Mouse (Mus musculus): ENCODE data around the gene Sco1. TPM values are rescaled to one million over a fixed set of nuclear protein-coding genes. Genes with fewer than 3 reads are reported as not detected.
A peak's percentile ranks its signal among the peaks of the same experiment; 100 is the strongest.
"Not testable (repeated sequence)": the region's sequence is repeated elsewhere in the genome, so short reads cannot be mapped to it uniquely, and the experiment has no call there.

Sco1 gene
- 25.6 and 29.5 TPM in 2 replicates for total RNA-seq (2017)

DNA sequence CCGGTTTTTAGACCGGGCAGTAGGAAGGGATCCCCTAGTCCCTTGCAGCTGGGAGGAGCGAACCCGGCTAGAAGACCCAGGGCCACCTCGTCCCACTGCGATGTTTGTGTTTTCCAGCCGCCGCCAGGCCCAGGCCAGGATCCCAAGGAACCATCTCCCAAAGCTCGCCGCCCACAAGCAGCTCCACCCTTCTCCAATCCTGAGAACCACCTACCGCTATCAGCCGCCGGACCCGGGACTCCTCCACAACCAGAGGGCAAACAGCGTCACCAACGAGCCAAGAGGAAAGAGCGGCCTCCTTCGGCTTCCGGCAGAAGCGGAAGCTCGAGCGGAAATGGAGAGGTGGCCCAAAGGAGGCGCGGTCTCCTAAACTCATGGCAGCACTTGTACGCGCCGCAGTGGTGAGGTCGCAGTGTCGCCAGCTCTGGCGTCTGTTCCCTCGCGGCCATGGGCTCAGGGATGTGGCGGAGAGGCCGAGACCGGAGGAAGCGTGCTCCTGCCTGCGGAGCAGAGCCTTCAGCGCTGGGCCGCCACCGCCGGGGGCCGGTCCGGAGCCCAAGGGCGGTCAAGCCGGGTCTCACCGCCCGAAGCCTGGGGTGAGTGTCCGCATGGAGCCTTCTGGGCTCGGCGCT, at the start of gene Sco1, which contains the start of gene Adprm:
TSS of gene Sco1 (plus strand) at position 350 of the 632 bp plus-strand sequence.
TSS of gene Adprm (minus strand) at position 274 of the 632 bp plus-strand sequence.
- ATAC-seq (replicated peaks in 1 of 2; ENCODE audit: insufficient read depth in 1 of 2, low FRiP score in 2 of 2, low TSS enrichment in 1 of 2, low read depth in 1 of 2, poor library complexity in 2 of 2, severe bottlenecking in 2 of 2) = peak; percentile 99

GRCm38 (mm10) chr11:67002911-67003310, 49.6 kb upstream of the Sco1 start:
- no peak for ATAC-seq (replicated peaks in 1 of 2; ENCODE audit: insufficient read depth in 1 of 2, low FRiP score in 2 of 2, low TSS enrichment in 1 of 2, low read depth in 1 of 2, poor library complexity in 2 of 2, severe bottlenecking in 2 of 2)

GRCm38 (mm10) chr11:67007961-67008360, 44.5 kb upstream of the Sco1 start:
- no peak for ATAC-seq (replicated peaks in 1 of 2; ENCODE audit: insufficient read depth in 1 of 2, low FRiP score in 2 of 2, low TSS enrichment in 1 of 2, low read depth in 1 of 2, poor library complexity in 2 of 2, severe bottlenecking in 2 of 2)

- ATAC-seq (replicated peaks in 1 of 2; ENCODE audit: insufficient read depth in 1 of 2, low FRiP score in 2 of 2, low TSS enrichment in 1 of 2, low read depth in 1 of 2, poor library complexity in 2 of 2, severe bottlenecking in 2 of 2) = no peak
Measured at GRCm38 (mm10) chr11:67008528-67008927, 43.9 kb upstream of the Sco1 start.

DNA sequence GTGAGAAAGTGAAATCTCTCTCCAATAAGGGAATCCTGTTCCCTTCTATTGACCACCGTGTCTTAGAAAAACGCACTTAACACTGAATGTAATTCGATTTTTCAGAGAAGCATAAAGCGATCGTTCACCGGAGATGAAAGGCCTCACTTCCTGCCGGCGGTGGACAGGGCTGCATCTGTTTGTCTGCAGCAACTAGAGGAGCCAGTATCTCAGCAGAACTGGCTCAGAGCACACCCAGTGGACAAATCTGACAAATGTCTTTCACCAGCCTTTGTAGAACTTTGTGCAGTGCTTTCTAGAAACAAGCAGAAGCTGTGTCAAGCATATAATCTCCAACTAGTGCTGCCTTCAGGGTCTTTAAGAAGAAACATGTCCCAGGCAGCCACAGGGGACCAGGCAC, 42.0 kb upstream of the Sco1 start:
- ATAC-seq (replicated peaks in 1 of 2; ENCODE audit: insufficient read depth in 1 of 2, low FRiP score in 2 of 2, low TSS enrichment in 1 of 2, low read depth in 1 of 2, poor library complexity in 2 of 2, severe bottlenecking in 2 of 2) = peak in 1 of 2 experiments; percentile 73; a peak in 2 of 4 replicates

GRCm38 (mm10) chr11:67011635-67012034, 40.8 kb upstream of the Sco1 start:
- no peak for ATAC-seq (replicated peaks in 1 of 2; ENCODE audit: insufficient read depth in 1 of 2, low FRiP score in 2 of 2, low TSS enrichment in 1 of 2, low read depth in 1 of 2, poor library complexity in 2 of 2, severe bottlenecking in 2 of 2)

DNA sequence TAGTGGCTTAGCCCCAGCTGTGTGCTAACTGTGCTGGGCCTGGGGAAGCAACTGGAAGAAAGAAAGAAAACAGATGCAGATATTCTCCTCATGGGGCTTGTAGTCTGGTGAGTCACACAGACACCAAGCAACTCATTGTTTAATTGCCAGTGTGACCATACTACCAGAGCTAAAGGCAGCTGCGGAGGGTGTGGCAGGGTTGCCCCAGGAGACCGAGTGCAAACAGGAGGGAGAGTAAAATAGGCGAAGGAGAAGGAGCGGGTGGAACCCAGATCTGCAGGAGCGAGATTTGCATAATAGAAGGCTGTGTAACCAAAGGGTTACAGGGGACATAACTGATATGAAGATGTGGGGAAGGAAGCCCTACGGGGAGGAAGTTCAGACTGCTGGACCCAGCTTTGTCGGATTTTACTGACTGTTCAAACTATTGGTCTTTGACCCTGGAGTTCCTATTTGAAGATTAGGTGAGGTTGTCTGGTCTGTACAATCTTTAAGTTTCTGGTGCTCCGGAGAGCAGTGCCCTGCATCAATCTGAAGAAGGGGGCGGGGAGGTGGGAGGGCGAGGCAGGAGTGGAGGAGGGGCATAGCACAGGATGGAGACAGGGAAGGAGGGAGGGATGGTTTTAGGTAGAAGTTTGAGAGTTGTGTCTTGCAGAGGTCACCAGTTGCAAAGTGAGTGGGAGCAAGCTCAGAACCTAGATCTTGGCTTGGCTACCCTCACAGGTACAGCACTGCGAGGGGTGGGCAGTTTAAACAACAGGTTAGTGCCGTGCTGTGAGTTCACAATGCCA, 34.5 kb upstream of the Sco1 start:
- ATAC-seq (replicated peaks in 1 of 2; ENCODE audit: insufficient read depth in 1 of 2, low FRiP score in 2 of 2, low TSS enrichment in 1 of 2, low read depth in 1 of 2, poor library complexity in 2 of 2, severe bottlenecking in 2 of 2) = no peak

DNA sequence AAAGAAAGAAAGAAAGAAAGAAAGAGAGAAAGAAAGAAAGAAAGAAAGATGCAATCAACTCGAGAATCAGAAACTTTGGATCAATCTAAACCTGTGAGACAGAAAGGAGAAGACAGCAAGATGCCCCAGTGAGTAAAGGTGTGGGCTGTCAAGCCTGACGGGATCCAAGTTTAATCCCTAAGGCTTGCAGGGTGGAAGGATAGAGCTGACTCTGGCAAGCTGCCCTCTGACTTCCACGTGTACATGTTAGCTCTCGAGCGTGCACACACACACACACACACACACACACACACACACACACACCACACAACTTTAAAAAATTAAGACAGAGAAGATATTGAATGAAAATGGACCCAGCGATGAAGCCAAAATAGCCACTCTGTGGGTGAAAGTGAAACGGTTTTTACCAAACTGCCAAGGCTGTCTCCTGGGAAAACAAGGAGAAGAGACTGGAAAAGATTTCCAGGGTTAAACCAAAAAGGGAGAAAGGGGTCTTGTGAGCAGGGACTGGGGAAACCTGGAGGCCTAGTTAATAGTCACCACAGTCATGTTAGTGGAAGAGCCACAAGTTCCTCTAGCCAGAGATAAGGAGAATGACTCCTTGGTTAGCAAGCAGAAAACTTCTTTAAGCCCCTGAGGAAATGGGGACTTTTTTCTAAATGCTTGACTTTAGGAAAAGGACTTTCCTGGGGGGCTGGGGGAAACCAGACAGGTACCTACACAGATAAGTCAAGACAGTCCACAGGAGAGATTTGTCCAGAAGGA, 32.6 kb upstream of the Sco1 start:
- ATAC-seq (replicated peaks in 1 of 2; ENCODE audit: insufficient read depth in 1 of 2, low FRiP score in 2 of 2, low TSS enrichment in 1 of 2, low read depth in 1 of 2, poor library complexity in 2 of 2, severe bottlenecking in 2 of 2) = no peak

DNA sequence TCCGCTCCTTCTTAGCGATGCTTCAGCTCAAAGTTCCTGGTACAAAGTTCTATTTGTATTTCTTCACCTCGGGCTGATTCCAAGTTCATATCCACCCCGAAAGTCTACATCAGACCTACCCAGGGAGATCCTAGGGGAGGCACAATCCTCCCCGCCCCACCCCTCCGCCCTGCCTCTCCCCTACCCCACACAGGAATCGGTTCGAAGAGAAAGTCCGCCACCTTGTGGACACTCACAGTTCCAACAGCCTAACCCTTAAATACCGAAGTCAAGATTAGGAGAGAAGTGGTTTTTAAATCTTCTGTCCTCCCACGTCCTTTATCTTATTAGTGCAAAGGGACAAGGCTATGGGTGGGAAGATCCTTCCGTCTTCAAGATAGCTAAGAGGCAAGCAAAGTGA, 31.5 kb upstream of the Sco1 start:
- ATAC-seq (replicated peaks in 1 of 2; ENCODE audit: insufficient read depth in 1 of 2, low FRiP score in 2 of 2, low TSS enrichment in 1 of 2, low read depth in 1 of 2, poor library complexity in 2 of 2, severe bottlenecking in 2 of 2) = peak; percentile 30 to 40; a peak in 1 of 4 replicates

DNA sequence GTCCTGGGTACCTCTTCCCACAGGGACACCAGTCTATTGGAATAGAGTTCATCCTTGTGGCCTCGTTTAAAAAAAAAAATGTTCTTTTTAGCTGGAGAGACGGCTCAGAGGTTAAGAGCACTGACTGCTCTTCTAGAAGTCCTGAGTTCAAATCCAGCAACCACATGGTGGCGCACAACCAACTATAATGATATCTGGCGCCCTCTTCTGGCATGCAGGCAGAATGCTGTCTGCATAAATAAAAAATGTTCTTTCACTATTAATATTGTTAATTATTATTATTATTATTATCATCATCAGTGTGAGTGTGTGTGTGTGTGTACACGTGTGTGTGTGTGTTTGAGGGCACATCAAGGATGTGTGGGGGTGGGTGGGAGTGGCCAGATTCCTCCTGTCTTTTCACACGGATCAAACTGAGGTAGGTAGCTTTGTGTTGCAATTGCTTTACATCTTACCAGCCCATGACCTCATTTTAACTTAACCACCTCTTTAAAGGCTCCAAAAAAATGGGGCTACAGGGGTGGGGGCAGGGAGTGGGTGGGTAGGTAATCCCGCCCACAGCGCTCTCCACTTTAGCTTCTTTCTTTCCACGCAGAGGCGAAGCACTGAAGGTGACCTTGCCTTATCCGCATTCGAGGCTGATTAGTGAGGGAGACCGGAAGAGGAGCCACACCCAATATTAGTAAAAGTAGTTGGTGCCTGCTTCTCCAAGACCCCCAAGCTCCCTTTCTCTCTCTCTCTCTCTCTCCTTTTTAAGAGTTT, 29.9 kb upstream of the Sco1 start:
- no peak for ATAC-seq (replicated peaks in 1 of 2; ENCODE audit: insufficient read depth in 1 of 2, low FRiP score in 2 of 2, low TSS enrichment in 1 of 2, low read depth in 1 of 2, poor library complexity in 2 of 2, severe bottlenecking in 2 of 2)

DNA sequence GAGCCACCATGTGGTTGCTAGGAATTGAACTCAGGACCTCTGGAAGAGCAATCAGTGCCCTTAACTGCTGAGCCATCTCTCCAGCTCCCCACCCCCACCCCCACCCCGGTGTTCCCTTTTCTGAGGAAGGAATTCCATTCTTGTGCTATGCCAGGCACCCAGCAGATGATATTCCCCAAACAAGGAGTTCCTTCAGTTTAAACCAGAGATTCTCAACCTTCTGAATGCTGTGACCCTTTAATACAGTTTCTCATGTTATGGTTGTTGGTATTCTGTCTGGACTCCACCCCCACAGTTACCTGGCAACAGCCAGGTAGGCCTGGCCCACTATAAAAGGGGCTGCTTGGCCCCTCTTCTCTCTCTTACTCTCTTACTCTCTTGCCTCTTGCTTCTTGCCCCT, 29.3 kb upstream of the Sco1 start:
- ATAC-seq (replicated peaks in 1 of 2; ENCODE audit: insufficient read depth in 1 of 2, low FRiP score in 2 of 2, low TSS enrichment in 1 of 2, low read depth in 1 of 2, poor library complexity in 2 of 2, severe bottlenecking in 2 of 2) = not testable (repeated sequence)

DNA sequence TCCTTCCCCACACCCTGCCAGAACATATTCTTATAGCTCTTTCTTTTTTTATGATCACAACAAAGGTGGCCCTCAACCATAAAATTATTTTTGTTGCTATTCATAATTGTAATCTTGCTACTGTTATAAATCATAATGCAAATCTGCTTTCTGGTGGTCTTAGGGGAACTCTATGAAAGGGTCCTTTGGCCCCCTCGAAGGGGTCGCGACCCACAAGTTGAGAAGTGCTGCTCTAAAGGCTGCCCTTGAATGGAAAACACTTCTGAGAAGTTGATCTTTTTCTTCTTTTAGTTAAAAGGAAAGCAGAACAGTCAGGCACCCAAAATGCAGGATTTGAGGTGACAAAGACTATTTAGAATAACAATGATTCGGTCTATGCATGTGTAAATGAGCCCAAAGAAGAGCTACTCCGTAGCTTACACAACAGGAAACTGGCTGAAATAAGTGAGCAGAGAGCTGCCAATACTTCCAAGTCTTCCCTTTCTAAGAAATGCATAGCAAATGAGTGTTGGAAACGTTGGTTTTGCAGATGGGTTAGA, 28.6 kb upstream of the Sco1 start:
- ATAC-seq (replicated peaks in 1 of 2; ENCODE audit: insufficient read depth in 1 of 2, low FRiP score in 2 of 2, low TSS enrichment in 1 of 2, low read depth in 1 of 2, poor library complexity in 2 of 2, severe bottlenecking in 2 of 2) = no peak

- peak; percentile 97 to 99 for ATAC-seq (replicated peaks in 1 of 2; ENCODE audit: insufficient read depth in 1 of 2, low FRiP score in 2 of 2, low TSS enrichment in 1 of 2, low read depth in 1 of 2, poor library complexity in 2 of 2, severe bottlenecking in 2 of 2)
Measured at GRCm38 (mm10) chr11:67024867-67025477, 27.5 kb upstream of the Sco1 start, which contains the start of gene Tmem220. Gene Tmem220 (plus strand): TSS chr11:67025154.

DNA sequence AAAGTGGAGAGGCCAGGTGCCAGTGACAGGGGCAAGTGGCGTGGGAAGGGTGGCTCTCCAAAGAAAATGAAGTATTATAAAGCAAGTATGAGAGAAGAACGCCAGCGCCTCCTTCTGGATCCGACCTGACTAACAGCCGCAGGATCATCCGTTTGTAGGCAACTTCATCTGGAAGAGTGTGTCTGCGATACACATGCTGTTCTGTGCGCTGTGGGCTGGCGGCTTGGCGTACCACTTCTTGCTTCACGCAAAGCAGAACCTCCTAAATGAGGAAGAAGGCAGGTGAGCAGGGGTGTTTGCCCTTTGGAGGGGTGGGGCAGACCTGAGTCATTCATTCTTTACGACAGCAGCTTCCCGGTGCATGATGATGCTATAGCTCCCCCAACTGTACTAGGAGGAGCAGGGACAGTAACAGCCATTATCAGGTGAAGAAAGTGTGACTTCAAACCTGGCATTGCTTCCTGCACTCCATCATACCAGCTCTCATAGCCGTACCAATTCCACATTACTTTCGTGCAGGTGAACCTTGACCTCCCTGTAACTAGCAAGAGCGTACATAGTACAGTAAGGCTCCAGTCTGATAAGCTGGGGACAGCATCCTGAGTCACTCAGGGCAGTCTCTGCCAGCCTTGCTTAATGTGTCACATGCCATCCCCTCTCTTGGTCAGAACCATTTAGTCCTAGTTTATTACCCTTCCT, 21.4 kb upstream of the Sco1 start:
- ATAC-seq (replicated peaks in 1 of 2; ENCODE audit: insufficient read depth in 1 of 2, low FRiP score in 2 of 2, low TSS enrichment in 1 of 2, low read depth in 1 of 2, poor library complexity in 2 of 2, severe bottlenecking in 2 of 2) = peak; percentile 49 to 72; a peak in 3 of 4 replicates

DNA sequence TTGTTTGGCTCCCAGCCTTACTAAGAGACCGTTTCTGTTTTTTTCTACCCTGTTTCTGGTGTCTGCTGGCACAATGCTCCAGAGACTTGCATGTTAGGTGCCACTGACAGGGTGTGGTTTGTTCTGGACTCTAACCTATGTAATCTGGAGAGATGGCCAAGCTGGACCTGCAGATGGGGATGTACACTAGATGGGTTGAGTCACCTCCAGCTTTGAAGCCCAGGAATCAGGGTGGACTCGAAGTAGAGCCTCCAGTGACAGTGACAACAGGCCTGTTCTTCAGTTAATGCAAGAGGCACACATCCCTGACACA, 20.9 kb upstream of the Sco1 start:
- ATAC-seq (replicated peaks in 1 of 2; ENCODE audit: insufficient read depth in 1 of 2, low FRiP score in 2 of 2, low TSS enrichment in 1 of 2, low read depth in 1 of 2, poor library complexity in 2 of 2, severe bottlenecking in 2 of 2) = no peak

DNA sequence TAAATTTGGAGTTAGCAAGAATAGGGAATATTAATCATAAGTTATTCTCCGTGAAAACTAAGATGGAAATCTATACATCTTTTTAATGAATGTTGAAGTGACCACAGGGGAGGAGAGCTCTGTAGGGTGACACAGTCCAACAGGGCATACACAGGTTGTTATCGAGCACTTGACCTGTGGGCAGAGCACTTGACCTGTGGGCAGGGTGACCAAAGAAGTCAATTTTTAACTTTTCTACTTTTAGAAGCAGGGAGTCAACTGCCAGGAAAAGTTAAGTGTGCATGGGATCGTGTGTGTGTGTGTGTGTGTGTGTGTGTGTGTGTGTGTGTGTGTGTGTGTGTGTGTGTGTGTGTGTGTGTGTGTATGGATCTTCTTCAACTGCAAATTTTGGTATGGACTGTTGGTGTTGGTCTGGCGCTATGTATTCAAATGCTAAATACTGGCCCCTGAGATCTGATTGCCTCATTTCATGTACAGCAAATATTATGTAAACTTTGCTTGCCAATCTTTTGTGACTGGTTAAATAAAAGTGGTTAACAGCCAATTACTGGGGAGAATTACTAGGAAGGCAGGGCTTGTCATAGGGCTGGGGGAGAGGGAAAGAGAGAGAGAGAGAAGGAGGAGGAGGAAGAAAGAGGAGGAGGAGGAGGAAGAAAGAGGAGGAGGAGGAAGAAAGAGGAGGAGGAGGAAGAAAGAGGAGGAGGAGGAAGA, 17.5 kb upstream of the Sco1 start:
- no peak for ATAC-seq (replicated peaks in 1 of 2; ENCODE audit: insufficient read depth in 1 of 2, low FRiP score in 2 of 2, low TSS enrichment in 1 of 2, low read depth in 1 of 2, poor library complexity in 2 of 2, severe bottlenecking in 2 of 2)
